Mouse (Mus musculus) E14TG2a.4 (cell line): ENCODE measurements around the gene Glod4.

Experiments
- CTCF ChIP-seq: conservative IDR thresholded peaks from 2 replicates; pipeline ENCODE4 v1.5.1; 2014; ENCODE audit warnings: low read length
- POU5F1 ChIP-seq: IDR thresholded peaks from 2 replicates; pipeline ENCODE4 v1.6.1; 2014; ENCODE audit warnings: low read length, borderline replicate concordance

DNA sequence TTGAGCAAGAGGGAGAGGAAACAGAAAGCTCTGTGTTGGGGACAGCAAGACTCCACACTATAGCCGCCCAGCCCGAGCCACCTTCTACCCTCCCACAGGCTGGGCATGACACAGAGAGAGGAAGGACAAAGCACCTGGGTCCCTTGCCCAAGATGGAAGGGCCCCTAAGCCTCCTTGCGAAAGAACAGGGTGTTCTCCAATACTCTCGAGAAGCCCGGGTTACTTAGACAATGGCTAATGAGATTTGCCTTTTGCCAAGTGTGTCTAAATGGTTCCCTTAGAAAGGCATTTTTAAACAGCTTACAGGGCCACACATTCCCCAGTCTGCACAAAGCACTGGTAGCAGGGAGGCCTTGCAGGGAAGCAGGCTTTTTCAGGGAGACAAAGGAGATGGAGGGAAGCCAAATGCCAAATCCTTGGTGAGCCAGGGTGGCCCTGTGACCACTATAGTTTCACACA is 24.5 kb upstream of the Glod4 start:
- TF ChIP-seq CTCF, result no peak
- no peak for TF ChIP-seq POU5F1
